Mouse (Mus musculus) MEL (cell line): ENCODE results near the gene Arl15. TPM values are rescaled to one million over a fixed set of nuclear protein-coding genes. Genes with fewer than 3 reads are reported as not detected.

Experiments
- DNase-seq: peaks from one replicate; pipeline ENCODE4 v3.0.0; 2011; ENCODE audit warnings: low read depth, low spot score
- H3K27ac ChIP-seq: 2 replicates; pipeline ENCODE4 v1.5.1; 2012; ENCODE audit warnings: low read depth, mild to moderate bottlenecking, control low read depth, low read length, moderate library complexity; ENCODE audit not compliant: control insufficient read depth
- H3K27me3 ChIP-seq, 2 experiments: fragments of 150-350 bp in 1 of 2; sonication (generic) in 1 of 2; 2 replicates each; pipeline ENCODE4 v1.6.1; 2012; ENCODE audit warnings: low read length in 2 of 2, mild to moderate bottlenecking in 2 of 2, improper control_type of control experiment in 1 of 2, moderate library complexity in 1 of 2; ENCODE audit not compliant: insufficient read depth in 2 of 2, control insufficient read depth in 1 of 2
- H3K36me3 ChIP-seq, 2 experiments: 2 replicates each; pipeline ENCODE4 v1.6.1; 2012 to 2014; ENCODE audit warnings: low read length in 2 of 2, improper control_type of control experiment in 1 of 2, inconsistent platforms in 1 of 2, mild to moderate bottlenecking in 1 of 2; ENCODE audit not compliant: insufficient read depth in 2 of 2, control insufficient read depth in 1 of 2
- H3K4me1 ChIP-seq, 2 experiments: fragments of 150-350 bp in 1 of 2; sonication (generic) in 1 of 2; 2 replicates each; pipeline ENCODE4 v1.6.1; 2012; ENCODE audit warnings: low read length in 2 of 2, improper control_type of control experiment in 1 of 2, mild to moderate bottlenecking in 1 of 2; ENCODE audit not compliant: insufficient read depth in 2 of 2, control insufficient read depth in 1 of 2
- H3K4me3 ChIP-seq, 2 experiments: fragments of 150-350 bp in 1 of 2; sonication (generic) in 1 of 2; 2 replicates each; pipeline ENCODE4 v1.5.1; 2012; ENCODE audit warnings: low read depth in 2 of 2, low read length in 2 of 2, mild to moderate bottlenecking in 2 of 2, moderate library complexity in 2 of 2, control low read depth in 1 of 2, improper control_type of control experiment in 1 of 2; ENCODE audit not compliant: control insufficient read depth in 1 of 2, insufficient read depth in 1 of 2
- H3K79me2 ChIP-seq: 2 replicates; pipeline ENCODE4 v1.6.1; 2012; ENCODE audit warnings: mild to moderate bottlenecking, low read length, moderate library complexity; ENCODE audit not compliant: control insufficient read depth, poor library complexity, insufficient read depth
- H3K9ac ChIP-seq: 2 replicates; pipeline ENCODE4 v1.6.1; 2012; ENCODE audit warnings: low read depth, mild to moderate bottlenecking, control low read depth, low read length, moderate library complexity; ENCODE audit not compliant: control insufficient read depth, poor library complexity, severe bottlenecking
- H3K9me3 ChIP-seq: fragments of 150-350 bp; sonication (generic); replicated peaks from 2 replicates; pipeline ENCODE4 v1.6.1; 2012; ENCODE audit warnings: mild to moderate bottlenecking, low read length, improper control_type of control experiment, moderate library complexity; ENCODE audit not compliant: insufficient read depth
- CHD1 ChIP-seq: IDR thresholded peaks from 2 replicates; pipeline ENCODE4 v1.6.1; 2012; ENCODE audit warnings: low read depth, mild to moderate bottlenecking, inconsistent platforms, low read length, improper control_type of control experiment
- CTCF ChIP-seq, 3 experiments: IDR thresholded peaks in 2 of 3; conservative IDR thresholded peaks in 1 of 3; 2 replicates each; pipeline ENCODE4 v1.5.1; 2011 to 2012; ENCODE audit warnings: low read length in 3 of 3, low read depth in 2 of 3, mild to moderate bottlenecking in 2 of 3, improper control_type of control experiment in 1 of 3, inconsistent platforms in 1 of 3, mixed read lengths in 1 of 3, moderate library complexity in 1 of 3; ENCODE audit not compliant: control insufficient read depth in 1 of 3, insufficient read depth in 1 of 3, poor library complexity in 1 of 3, severe bottlenecking in 1 of 3
- E2F4 ChIP-seq: IDR thresholded peaks from 2 replicates; pipeline ENCODE4 v1.6.1; 2011; ENCODE audit warnings: low read depth, low read length, improper control_type of control experiment, borderline replicate concordance
- ELF1 ChIP-seq: IDR thresholded peaks from 2 replicates; pipeline ENCODE4 v1.6.1; 2014; ENCODE audit warnings: low read depth, mild to moderate bottlenecking, inconsistent platforms, low read length, improper control_type of control experiment, moderate library complexity
- EP300 ChIP-seq, 2 experiments: IDR thresholded peaks; 2 replicates each; pipeline ENCODE4 v1.6.1; 2011; ENCODE audit warnings: improper control_type of control experiment in 2 of 2, low read length in 2 of 2, low read depth in 1 of 2, mild to moderate bottlenecking in 1 of 2
- ETS1 ChIP-seq: IDR thresholded peaks from 2 replicates; pipeline ENCODE4 v1.6.1; 2012; ENCODE audit warnings: low read depth, mild to moderate bottlenecking, inconsistent platforms, low read length, improper control_type of control experiment, moderate library complexity
- MAFK ChIP-seq: IDR thresholded peaks from 2 replicates; pipeline ENCODE4 v1.6.1; 2011; ENCODE audit warnings: low read depth, mild to moderate bottlenecking, low read length, improper control_type of control experiment, borderline replicate concordance
- MAX ChIP-seq: IDR thresholded peaks from 2 replicates; pipeline ENCODE4 v1.6.1; 2011; ENCODE audit warnings: low read length, improper control_type of control experiment
- MAZ ChIP-seq: IDR thresholded peaks from 2 replicates; pipeline ENCODE4 v1.6.1; 2012; ENCODE audit warnings: low read depth, mild to moderate bottlenecking, inconsistent platforms, low read length, improper control_type of control experiment
- MEF2A ChIP-seq: IDR thresholded peaks from 2 replicates; pipeline ENCODE4 v1.6.1; 2014; ENCODE audit warnings: low read depth, mild to moderate bottlenecking, inconsistent platforms, low read length, improper control_type of control experiment; ENCODE audit not compliant: poor library complexity, insufficient replicate concordance, severe bottlenecking; ENCODE audit errors: extremely low read depth
- MXI1 ChIP-seq: IDR thresholded peaks from 2 replicates; pipeline ENCODE4 v1.6.1; 2011; ENCODE audit warnings: mild to moderate bottlenecking, low read depth, low read length, improper control_type of control experiment
- MYC ChIP-seq: IDR thresholded peaks from 2 replicates; pipeline ENCODE4 v1.6.1; 2011; ENCODE audit warnings: low read depth, mild to moderate bottlenecking, low read length, improper control_type of control experiment, moderate library complexity
- NELFE ChIP-seq: IDR thresholded peaks from 2 replicates; pipeline ENCODE4 v1.6.1; 2011; ENCODE audit warnings: low read depth, low read length, improper control_type of control experiment
- NRF1 ChIP-seq: IDR thresholded peaks from 2 replicates; pipeline ENCODE4 v1.6.1; 2014; ENCODE audit warnings: low read depth, mild to moderate bottlenecking, inconsistent platforms, low read length, improper control_type of control experiment, moderate library complexity; ENCODE audit not compliant: poor library complexity, insufficient read depth, severe bottlenecking
- POLR2A ChIP-seq, 2 experiments: IDR thresholded peaks; 2 replicates each; pipeline ENCODE4 v1.6.1; 2011 to 2012; ENCODE audit warnings: low read length in 2 of 2, mild to moderate bottlenecking in 2 of 2, control low read depth in 1 of 2, improper control_type of control experiment in 1 of 2, low read depth in 1 of 2, moderate library complexity in 1 of 2; ENCODE audit not compliant: control insufficient read depth in 1 of 2, insufficient read depth in 1 of 2, poor library complexity in 1 of 2
- POLR2AphosphoS2 ChIP-seq: IDR thresholded peaks from 2 replicates; pipeline ENCODE4 v1.6.1; 2011; ENCODE audit warnings: low read length, improper control_type of control experiment
- POLR2AphosphoS5 ChIP-seq: IDR thresholded peaks from 2 replicates; pipeline ENCODE4 v1.6.1; 2012; ENCODE audit warnings: low read depth, borderline replicate concordance, mild to moderate bottlenecking, inconsistent platforms, low read length, moderate library complexity, mixed read lengths
- RAD21 ChIP-seq: IDR thresholded peaks from 2 replicates; pipeline ENCODE4 v1.6.1; 2011; ENCODE audit warnings: mild to moderate bottlenecking, low read depth, low read length, improper control_type of control experiment
- RCOR1 ChIP-seq: IDR thresholded peaks from 2 replicates; pipeline ENCODE4 v1.6.1; 2012; ENCODE audit warnings: low read depth, mild to moderate bottlenecking, inconsistent platforms, low read length, improper control_type of control experiment
- TAL1 ChIP-seq: IDR thresholded peaks from 2 replicates; pipeline ENCODE4 v1.6.1; 2012; ENCODE audit warnings: mild to moderate bottlenecking, inconsistent platforms, low read length, moderate library complexity, mixed read lengths
- TBP ChIP-seq: IDR thresholded peaks from 2 replicates; pipeline ENCODE4 v1.8.0; 2011; ENCODE audit warnings: low read depth, low read length, improper control_type of control experiment
- TCF12 ChIP-seq: IDR thresholded peaks from 2 replicates; pipeline ENCODE4 v1.6.1; 2014; ENCODE audit warnings: low read depth, mild to moderate bottlenecking, inconsistent platforms, low read length, improper control_type of control experiment, moderate library complexity
- USF1 ChIP-seq: IDR thresholded peaks from 2 replicates; pipeline ENCODE4 v1.6.1; 2014; ENCODE audit warnings: low read depth, mild to moderate bottlenecking, inconsistent platforms, low read length, improper control_type of control experiment, moderate library complexity
- USF2 ChIP-seq, 2 experiments: IDR thresholded peaks; 2 replicates each; pipeline ENCODE4 v1.6.1; 2011 to 2012; ENCODE audit warnings: improper control_type of control experiment in 2 of 2, low read length in 2 of 2, borderline replicate concordance in 1 of 2, inconsistent platforms in 1 of 2, low read depth in 1 of 2, mild to moderate bottlenecking in 1 of 2; ENCODE audit not compliant: insufficient read depth in 1 of 2
- ZKSCAN1 ChIP-seq: IDR thresholded peaks from 2 replicates; pipeline ENCODE4 v1.6.1; 2012; ENCODE audit warnings: low read depth, mild to moderate bottlenecking, inconsistent platforms, low read length, improper control_type of control experiment, moderate library complexity
- ZMIZ1 ChIP-seq: IDR thresholded peaks from 2 replicates; pipeline ENCODE4 v1.6.1; 2012; ENCODE audit warnings: low read depth, mild to moderate bottlenecking, inconsistent platforms, low read length, improper control_type of control experiment, moderate library complexity
- polyA plus RNA-seq, 2 experiments: library from polyadenylated mRNA; stranded (reverse) in 1 of 2; unstranded in 1 of 2; fragments of >175 nt in 1 of 2; fragments of >200 nt in 1 of 2; gene quantifications; 2 replicates each; pipeline versions ENCODE4 v1.2.1 to v1.2.4; 2012; ENCODE audit warnings: low replicate concordance in 2 of 2, low read depth in 1 of 2; ENCODE audit not compliant: insufficient read length in 2 of 2, insufficient read depth in 1 of 2, missing spikeins in 1 of 2
- total RNA-seq: library from RNA; depleted of rRNA; stranded (reverse); fragments of 300-350 nt; gene quantifications from 2 replicates; pipeline ENCODE4 v1.2.3, GENCODE M21; 2012

Arl15 gene
- total and polyA plus RNA-seq, 3 experiments: 3.6 to 5.8 TPM; not detected in 1

GRCm38 (mm10) chr13:114075724-114076384, 281.5 kb downstream of the Arl15 start (continued):
- TF ChIP-seq TCF12: no peak
- no peak for TF ChIP-seq USF1
- no peak for TF ChIP-seq ZMIZ1
- no peak for TF ChIP-seq POLR2AphosphoS5

DNA sequence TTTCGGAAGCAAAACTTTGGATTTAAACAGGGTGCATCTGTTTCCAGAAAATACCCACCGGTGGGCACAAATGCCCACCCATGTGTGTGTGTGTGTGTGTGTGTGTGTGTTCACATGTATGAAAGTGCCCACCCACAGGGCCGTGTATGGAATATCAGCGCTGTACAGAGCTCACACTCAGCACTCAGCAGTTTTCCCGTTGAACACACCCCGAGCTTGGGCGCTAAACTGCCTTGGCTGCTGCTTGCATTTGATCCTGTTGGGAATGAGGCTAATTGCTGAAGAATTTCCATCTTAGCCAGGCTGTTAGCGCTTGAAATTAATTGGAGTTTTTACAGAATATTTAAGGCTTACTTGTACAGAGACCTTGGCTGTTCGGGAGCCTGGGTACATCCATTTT, 282.9 kb downstream of the Arl15 start:
- H3K79me2 ChIP-seq: no peaks in the 10 kb centered on the region
- DNase-seq: no peak
- H3K36me3 ChIP-seq: no peaks in the 10 kb centered on the region
- H3K27ac ChIP-seq: no peak overlapping the region
- H3K9me3 ChIP-seq: no peaks in the 10 kb centered on the region
- no peaks in the 10 kb centered on the region for H3K4me1 ChIP-seq
- no peaks in the 10 kb centered on the region for H3K27me3 ChIP-seq
- H3K9ac ChIP-seq: no peak overlapping the region
- H3K4me3 ChIP-seq: no peak overlapping the region
- TF ChIP-seq EP300 (IDR thresholded peaks at IDR 0.05; ENCODE audit: low read depth in 1 of 2, low read length in 2 of 2): no peak
- TF ChIP-seq ELF1: no peak
- TF ChIP-seq USF2 (IDR thresholded peaks at IDR 0.05; ENCODE audit: borderline replicate concordance in 1 of 2, insufficient read depth in 1 of 2, low read depth in 1 of 2, low read length in 2 of 2): no peak
- no peak for TF ChIP-seq MAFK
- no peak for TF ChIP-seq NELFE
- no peak for TF ChIP-seq RCOR1
- TF ChIP-seq CHD1: no peak

DNA sequence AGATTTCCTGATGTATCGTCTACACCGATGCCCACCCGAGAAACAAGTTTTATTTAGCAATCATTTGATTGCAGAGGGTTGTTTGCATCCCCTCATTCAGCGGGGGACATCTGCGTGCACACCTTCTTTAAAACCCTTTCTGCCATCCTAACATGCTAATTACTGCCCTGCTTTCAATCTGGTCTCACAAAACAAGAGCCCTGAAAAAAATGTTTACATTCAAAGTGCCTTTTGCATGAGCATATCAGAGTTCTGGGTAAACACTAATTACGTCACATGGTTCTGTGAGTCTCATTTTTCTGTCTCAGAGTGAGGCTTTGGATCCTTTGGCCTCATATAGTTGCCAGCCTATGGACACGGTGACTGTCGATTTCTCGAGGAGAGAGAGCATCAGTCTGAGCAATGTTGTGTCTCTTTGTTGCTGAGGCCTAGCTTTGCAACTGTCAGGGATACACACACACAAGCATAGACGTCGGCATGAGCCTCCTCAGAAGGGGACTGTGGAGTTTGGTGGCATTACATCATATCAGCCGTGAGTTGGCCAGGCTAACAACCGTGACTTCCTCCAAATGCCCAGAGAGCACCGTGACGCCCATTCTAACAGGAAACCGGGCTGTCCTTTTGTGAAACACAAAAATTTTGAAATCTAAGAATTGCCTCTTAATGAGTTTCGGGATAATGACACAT, 283.4 kb downstream of the Arl15 start:
- Histone ChIP-seq H3K36me3 (no peaks in the 10 kb centered on the region), H3K79me2 (no peaks in the 10 kb centered on the region), H3K27ac (no peak overlapping the region), H3K9me3 (no peaks in the 10 kb centered on the region), H3K27me3 (no peaks in the 10 kb centered on the region), H3K4me1 (no peaks in the 10 kb centered on the region), H3K4me3 (no peak overlapping the region), H3K9ac (no peak overlapping the region)
- DNase-seq: no peak
- TF ChIP-seq POLR2A (IDR thresholded peaks at IDR 0.05; ENCODE audit: control insufficient read depth in 1 of 2, insufficient read depth in 1 of 2, low read depth in 1 of 2, low read length in 2 of 2, poor library complexity in 1 of 2) (no peak), TAL1 (no peak), ZKSCAN1 (no peak), MAZ (no peak), MEF2A (no peak), NELFE (no peak), NRF1 (no peak), RAD21 (no peak), ETS1 (no peak), TBP (no peak), MXI1 (no peak), MYC (no peak), USF2 (IDR thresholded peaks at IDR 0.05; ENCODE audit: borderline replicate concordance in 1 of 2, insufficient read depth in 1 of 2, low read depth in 1 of 2, low read length in 2 of 2) (no peak), E2F4 (no peak), MAX (no peak), ELF1 (no peak), CTCF (IDR thresholded peaks at IDR 0.05 in 2 of 3, conservative IDR thresholded peaks at IDR 0.05 in 1 of 3; ENCODE audit: control insufficient read depth in 1 of 3, insufficient read depth in 1 of 3, low read depth in 2 of 3, low read length in 3 of 3, poor library complexity in 1 of 3, severe bottlenecking in 1 of 3) (no peak), POLR2AphosphoS2 (no peak)
